Mouse (Mus musculus) CD8-positive naive resting alpha-beta T cell, adult 2 months (primary cell): Measurements from ENCODE around the gene Tmtc4.

Source experiments
- DNase-seq, 2 experiments: peaks; one replicate each; pipeline ENCODE4 v3.0.0; 2022; ENCODE audit warnings: low read depth in 2 of 2, low spot score in 2 of 2

The Tmtc4 gene

DNA sequence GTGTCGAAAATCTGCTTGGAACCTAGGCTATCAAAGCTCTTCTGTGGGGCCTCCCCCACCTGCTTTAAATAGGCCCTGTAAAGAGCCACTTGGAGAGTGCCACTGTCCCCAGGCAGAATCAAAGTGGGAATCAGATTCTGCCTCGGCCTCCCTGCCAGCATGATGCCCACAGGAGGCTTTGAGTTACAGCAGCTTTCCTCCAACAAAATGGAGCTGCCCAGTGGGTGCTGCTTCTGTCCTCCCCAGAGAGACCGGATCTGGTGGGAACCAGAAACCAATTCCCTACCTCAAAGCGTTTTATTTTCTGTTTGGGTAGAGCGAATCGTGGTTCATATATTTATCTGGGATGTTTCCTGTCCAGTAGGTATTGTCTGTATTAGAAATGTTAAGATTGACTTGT lies 108.2 kb downstream of the Tmtc4 start:
- no peak for DNase-seq

DNA sequence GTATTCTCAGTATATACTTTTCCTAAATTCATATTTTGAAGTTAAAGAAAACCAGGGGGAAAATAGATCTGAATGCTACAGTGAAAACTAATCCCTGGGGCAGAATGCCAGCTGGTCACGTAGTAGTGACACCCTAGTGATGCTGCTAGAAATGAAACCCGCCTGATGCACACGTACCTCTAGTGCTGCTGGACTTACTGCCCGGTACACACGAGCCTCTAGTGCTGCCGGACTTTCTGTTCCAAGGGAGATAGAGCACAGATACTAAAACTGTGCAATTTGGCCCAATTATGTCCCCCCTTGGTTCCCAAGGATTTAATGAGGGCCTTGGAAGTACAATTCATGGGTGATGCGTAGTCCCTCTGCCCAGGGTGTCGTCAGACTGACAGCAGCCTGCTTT lies 108.8 kb downstream of the Tmtc4 start:
- DNase-seq = no peak

GRCm38 (mm10) chr14:122872612-122873011 lies 111.2 kb downstream of the Tmtc4 start:
- DNase-seq = no peak

GRCm38 (mm10) chr14:122871841-122872580 lies 111.8 kb downstream of the Tmtc4 start:
- no peak for DNase-seq

DNA sequence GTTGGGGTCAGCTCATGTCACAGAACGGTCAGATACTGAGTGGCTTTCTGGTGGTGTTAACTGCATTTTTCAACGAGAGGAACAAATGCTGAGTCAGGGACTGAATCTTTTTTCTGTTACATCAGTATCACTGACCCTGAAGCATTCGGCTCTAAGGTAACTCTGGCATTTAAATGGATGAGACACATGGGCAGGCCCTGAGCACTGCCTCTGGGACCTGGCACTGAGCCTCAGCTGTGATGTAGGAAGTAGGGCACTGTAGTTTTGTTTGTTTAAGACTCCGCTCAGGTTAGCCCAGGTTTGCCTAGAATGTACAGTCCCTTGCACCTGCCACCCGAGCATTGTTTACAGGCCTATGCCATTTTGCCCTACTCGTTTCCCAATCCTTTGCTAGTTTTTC lies 114.0 kb downstream of the Tmtc4 start:
- no peak for DNase-seq
